Mouse (Mus musculus) hindbrain, embryonic 13.5 days (tissue): Measurements from ENCODE around the gene Mrps18b. TPM values are rescaled to one million over a fixed set of nuclear protein-coding genes. Genes with fewer than 3 reads are reported as not detected.
"Not testable (repeated sequence)": the region's sequence is repeated elsewhere in the genome, so short reads cannot be mapped to it uniquely, and the experiment has no call there.

Source experiments
- ATAC-seq: fragments of 200-750 bp; cut with Nextera tagmentation; 2 replicates; pipeline ENCODE4 v1.8.0; 2017; ENCODE audit warnings: moderate TSS enrichment; ENCODE audit not compliant: low FRiP score
- H3K27ac ChIP-seq: fragments of 300-500 bp; sonication (generic); 2 replicates; pipeline ENCODE4 v1.5.1; 2015; ENCODE audit warnings: inconsistent platforms, mild to moderate bottlenecking, moderate library complexity
- H3K27me3 ChIP-seq: fragments of 300-500 bp; sonication (generic); 2 replicates; pipeline ENCODE4 v1.6.1; 2015; ENCODE audit warnings: mild to moderate bottlenecking, inconsistent platforms
- H3K36me3 ChIP-seq: fragments of 300-500 bp; sonication (generic); 2 replicates; pipeline ENCODE4 v1.6.1; 2015; ENCODE audit warnings: mild to moderate bottlenecking, inconsistent platforms
- H3K4me1 ChIP-seq: fragments of 300-500 bp; sonication (generic); replicated peaks from 2 replicates; pipeline ENCODE4 v1.6.1; 2015; ENCODE audit warnings: inconsistent platforms
- H3K4me2 ChIP-seq: fragments of 300-500 bp; sonication (generic); 2 replicates; pipeline ENCODE4 v1.6.1; 2015; ENCODE audit warnings: inconsistent platforms, mild to moderate bottlenecking, moderate library complexity
- H3K4me3 ChIP-seq: fragments of 300-500 bp; sonication (generic); 2 replicates; pipeline ENCODE4 v1.5.1; 2015; ENCODE audit warnings: mild to moderate bottlenecking, inconsistent platforms
- H3K9ac ChIP-seq: fragments of 300-500 bp; sonication (generic); 2 replicates; pipeline ENCODE4 v1.6.1; 2015; ENCODE audit warnings: mild to moderate bottlenecking, inconsistent platforms
- H3K9me3 ChIP-seq: fragments of 300-500 bp; sonication (generic); 2 replicates; pipeline ENCODE4 v1.6.1; 2016; ENCODE audit warnings: inconsistent platforms
- WGBS: fragments of 180-500 bp; shearing (Covaris S2); methylation state at CpG from one replicate; pipeline ENCODE4 v1.1.7; 2015; 5-methylcytosine and 5-hydroxymethylcytosine counted together
- polyA plus RNA-seq: library from polyadenylated mRNA; unstranded; fragments of >200 nt; fragmentation: Nextera tagmentation; extraction: Ambion mirVana; gene quantifications from 2 replicates; pipeline ENCODE4 v1.2.1, GENCODE M21; 2015

The Mrps18b gene
- 46.8 and 54.7 TPM in 2 replicates for polyA plus RNA-seq

DNA sequence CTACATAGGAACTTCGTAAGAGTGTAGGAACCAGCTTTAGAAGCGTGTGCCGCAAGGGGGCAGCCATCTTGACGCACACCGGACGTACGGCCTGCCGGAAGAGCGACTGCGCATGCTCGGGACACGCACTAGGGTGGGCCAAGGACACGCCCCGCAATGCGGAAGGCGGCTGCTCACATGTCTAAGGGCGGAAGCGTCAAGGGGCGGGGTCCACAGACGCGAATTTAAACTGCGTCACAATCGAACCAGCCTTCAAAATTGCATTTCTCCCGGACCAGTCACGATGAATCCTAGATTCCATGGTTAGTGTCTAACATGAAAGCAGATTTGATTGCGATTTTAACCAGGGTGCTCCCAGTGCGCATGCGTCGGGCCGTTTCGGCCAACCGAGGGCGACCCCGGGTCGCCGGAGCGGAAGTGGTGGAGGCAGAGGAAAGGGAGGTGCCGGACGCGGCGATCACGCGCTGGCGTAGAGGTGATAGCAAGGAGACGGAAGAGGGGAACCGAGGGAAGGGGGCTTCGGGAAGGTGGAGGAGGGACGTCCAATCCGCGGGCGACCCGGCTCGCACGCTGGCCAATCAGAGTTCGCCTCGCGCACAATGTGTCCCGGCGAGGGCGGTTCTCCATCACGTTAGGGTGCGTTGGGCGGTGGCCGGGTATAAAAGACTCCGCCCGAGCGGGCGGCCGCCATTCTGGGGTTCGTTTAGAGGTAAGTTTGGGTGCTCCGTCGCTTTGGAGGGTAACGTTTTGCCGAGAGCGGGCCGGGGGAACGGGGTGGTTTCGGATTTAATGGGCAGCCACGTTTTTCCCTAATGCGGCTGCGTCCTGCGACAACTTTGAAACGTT, at the start of gene Mrps18b, which contains the start of gene Ppp1r10:
Gene Mrps18b (minus strand): TSS at position 93 of the 846 bp plus-strand sequence.
Gene Ppp1r10 (plus strand): TSS at position 138 of the 846 bp plus-strand sequence.
- peak within 1 kb of the TSS; percentile 99 for H3K27ac ChIP-seq
- H3K36me3 ChIP-seq = peaks cover 18% of the 10 kb centered on the region
- H3K9me3 ChIP-seq = no peaks in the 10 kb centered on the region
- WGBS = under 1% methylated on average over 83 of the region's 83 CpGs
- H3K4me1 ChIP-seq = peaks cover 33% of the 10 kb centered on the region
- no peaks in the 10 kb centered on the region for H3K27me3 ChIP-seq
- peak within 1 kb of the TSS; percentile 83 for H3K4me2 ChIP-seq
- peak; percentile 94 for ATAC-seq
- peak within 1 kb of the TSS; percentile 98 for H3K9ac ChIP-seq
- H3K4me3 ChIP-seq = peak within 1 kb of the TSS; percentile 75

DNA sequence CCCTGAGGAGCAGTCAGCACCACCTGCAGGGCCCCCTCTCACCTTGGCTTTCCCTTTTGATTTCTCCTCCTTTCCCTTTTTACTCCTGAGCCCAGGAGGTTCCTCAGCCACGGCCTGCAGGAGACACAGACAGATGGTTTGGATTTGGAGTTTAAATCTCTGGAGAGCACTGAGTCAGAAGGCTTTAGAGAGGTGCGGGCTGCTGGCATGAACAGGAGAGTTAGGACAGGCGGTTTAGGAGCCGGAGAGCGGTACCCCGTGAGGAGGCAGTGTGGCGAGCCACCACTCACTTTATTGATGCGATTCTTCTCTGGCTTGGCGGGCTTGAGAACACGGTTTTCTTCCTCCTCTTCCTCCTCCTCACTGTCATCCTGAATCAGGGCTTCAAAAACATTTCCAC, 47.1 kb upstream of the Mrps18b start:
- H3K36me3 ChIP-seq = peaks cover 82% of the 10 kb centered on the region
- 89% methylated on average over 10 of the region's 10 CpGs for WGBS

DNA sequence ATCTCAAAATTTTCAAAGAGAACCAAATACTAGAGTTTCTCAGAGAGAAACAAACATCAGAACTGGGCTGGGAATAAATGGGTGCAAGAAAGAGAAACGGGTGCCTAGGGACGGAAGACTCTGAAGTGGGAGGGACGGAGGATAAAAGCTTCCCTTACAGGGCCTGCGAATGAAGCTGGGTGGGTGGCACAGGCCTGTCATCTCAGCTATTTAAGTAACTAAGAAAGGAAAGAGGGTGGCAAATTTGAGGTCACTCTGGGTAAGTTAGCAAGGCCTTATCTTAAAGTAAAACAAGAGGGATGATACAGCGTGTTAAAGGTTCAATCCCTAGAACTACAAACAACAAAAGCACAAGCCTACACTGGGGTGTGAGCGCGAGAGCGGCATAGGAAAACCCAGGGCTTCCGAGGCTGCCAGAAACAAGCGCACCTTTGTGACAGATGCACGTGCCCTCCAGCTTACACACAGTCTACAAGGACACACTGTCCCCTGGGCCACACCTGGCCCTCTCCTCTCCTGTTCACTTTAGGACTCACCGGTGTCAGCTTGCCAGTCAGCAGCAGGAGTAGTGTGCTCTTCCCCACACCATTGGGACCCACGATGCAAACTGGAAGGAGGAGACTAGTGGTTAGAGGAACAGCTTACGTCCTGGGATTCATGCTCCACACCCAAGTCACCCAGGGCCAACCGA, 42.5 kb upstream of the Mrps18b start:
- no peak for ATAC-seq
- no peak overlapping the region for H3K4me3 ChIP-seq
- WGBS = 97% methylated on average over 15 of the region's 15 CpGs

More for the DNA sequence above, 47.1 kb upstream of the Mrps18b start:
- Histone ChIP-seq H3K4me3 (no peak overlapping the region), H3K27ac (no peak overlapping the region), H3K27me3 (no peaks in the 10 kb centered on the region), H3K9me3 (no peaks in the 10 kb centered on the region), H3K4me2 (no peak overlapping the region), H3K9ac (no peak overlapping the region), H3K4me1 (peaks cover 10% of the 10 kb centered on the region)
- ATAC-seq = no peak

DNA sequence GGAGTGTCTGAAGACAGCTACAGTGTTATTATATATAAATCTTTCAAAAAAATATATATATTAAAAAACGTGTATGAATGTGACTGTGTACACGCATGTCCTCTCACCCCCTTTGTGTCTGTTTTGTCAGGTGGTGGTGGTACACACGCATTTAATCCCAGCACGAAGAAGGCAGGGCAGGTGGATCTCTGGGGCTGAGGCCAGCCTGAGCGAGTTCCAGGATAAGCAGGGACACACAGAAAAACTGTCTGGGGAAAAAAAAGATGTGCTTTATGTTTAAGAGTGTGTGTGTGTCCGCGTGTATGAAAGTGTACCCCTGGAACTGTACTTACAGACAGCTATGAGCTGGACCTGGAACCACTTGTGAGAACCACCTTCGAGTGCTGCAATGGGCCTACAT, 38.5 kb upstream of the Mrps18b start:
- ATAC-seq = no peak
- H3K36me3 ChIP-seq = peaks cover 49% of the 10 kb centered on the region
- no peaks in the 10 kb centered on the region for H3K27me3 ChIP-seq
- WGBS = 73% methylated on average over 8 of the region's 8 CpGs
- H3K9ac ChIP-seq = no peak overlapping the region
- no peaks in the 10 kb centered on the region for H3K9me3 ChIP-seq
- H3K27ac ChIP-seq = no peak overlapping the region
- H3K4me2 ChIP-seq = no peak overlapping the region
- no peaks in the 10 kb centered on the region for H3K4me1 ChIP-seq
- H3K4me3 ChIP-seq = no peak overlapping the region

More for the DNA sequence above, 42.5 kb upstream of the Mrps18b start:
- no peaks in the 10 kb centered on the region for H3K9me3 ChIP-seq
- H3K27me3 ChIP-seq = no peaks in the 10 kb centered on the region
- no peaks in the 10 kb centered on the region for H3K4me1 ChIP-seq
- no peak overlapping the region for H3K27ac ChIP-seq
- H3K9ac ChIP-seq = no peak overlapping the region
- H3K36me3 ChIP-seq = peaks cover 89% of the 10 kb centered on the region
- H3K4me2 ChIP-seq = no peak overlapping the region

GRCm38 (mm10) chr17:35952559-35952958, 36.4 kb upstream of the Mrps18b start:
- H3K36me3 ChIP-seq = peaks cover 28% of the 10 kb centered on the region
- peak; percentile 45; the same call in 1 of the 2 replicates for ATAC-seq
- not testable (repeated sequence) for H3K9me3 ChIP-seq, H3K4me1 ChIP-seq, H3K4me3 ChIP-seq, H3K4me2 ChIP-seq, H3K9ac ChIP-seq, H3K27me3 ChIP-seq, H3K27ac ChIP-seq
- 87% methylated on average over 3 of the region's 3 CpGs for WGBS

DNA sequence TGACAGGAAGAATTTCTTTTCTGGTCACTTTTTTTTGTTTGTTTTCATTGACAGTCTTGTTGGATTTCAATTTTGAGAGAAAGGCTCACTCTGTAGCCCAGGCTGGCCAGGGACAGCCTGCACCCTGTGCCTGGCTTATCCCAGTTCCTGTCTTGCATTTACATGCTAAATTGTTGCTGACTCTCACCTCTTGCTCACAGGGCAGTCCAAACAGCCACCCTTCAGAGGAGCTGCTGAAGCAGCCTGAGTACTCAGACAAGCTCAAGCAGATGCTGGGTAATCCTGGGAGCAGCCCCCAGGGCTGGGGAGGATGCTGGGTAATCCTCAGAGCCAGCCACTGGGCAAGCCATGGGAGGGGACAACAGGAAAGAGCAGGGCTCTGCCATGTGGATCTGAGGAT, 34.8 kb upstream of the Mrps18b start:
- not testable (repeated sequence) for H3K27ac ChIP-seq, H3K4me1 ChIP-seq, H3K4me2 ChIP-seq, ATAC-seq, H3K9me3 ChIP-seq, H3K4me3 ChIP-seq, H3K27me3 ChIP-seq, H3K9ac ChIP-seq
- peaks cover 12% of the 10 kb centered on the region for H3K36me3 ChIP-seq

GRCm38 (mm10) chr17:35939941-35940340, 23.8 kb upstream of the Mrps18b start:
- Histone ChIP-seq H3K27ac (no peak overlapping the region), H3K36me3 (no peaks in the 10 kb centered on the region), H3K9me3 (no peaks in the 10 kb centered on the region), H3K27me3 (no peaks in the 10 kb centered on the region), H3K9ac (no peak overlapping the region), H3K4me2 (no peak overlapping the region), H3K4me3 (no peak overlapping the region), H3K4me1 (no peaks in the 10 kb centered on the region)
- ATAC-seq = no peak
- WGBS = 66% methylated on average over 1 of the region's 1 CpGs

DNA sequence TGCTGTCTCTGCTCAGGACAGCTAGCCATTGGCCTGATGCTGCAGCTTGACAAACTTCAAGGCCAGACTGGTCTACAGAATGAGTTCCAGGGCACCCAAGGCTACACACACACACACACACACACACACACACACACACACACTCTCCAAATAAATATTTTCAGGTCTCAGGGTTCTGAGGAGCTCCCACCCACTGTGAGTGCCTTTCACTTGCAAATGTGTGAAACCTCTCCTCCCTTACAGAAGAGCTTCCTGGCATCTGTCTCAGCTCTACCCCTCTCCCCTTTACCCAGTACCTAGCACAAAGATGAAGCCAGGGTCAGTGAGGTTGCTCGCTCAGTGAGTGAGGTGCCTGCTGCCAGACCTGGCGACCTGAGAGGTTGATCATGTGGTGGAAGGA, 22.9 kb upstream of the Mrps18b start:
- no peak overlapping the region for H3K27ac ChIP-seq
- H3K4me2 ChIP-seq = no peak overlapping the region
- no peak overlapping the region for H3K9ac ChIP-seq
- no peak overlapping the region for H3K4me3 ChIP-seq
- H3K27me3 ChIP-seq = no peaks in the 10 kb centered on the region
- WGBS = 46% methylated on average over 2 of the region's 2 CpGs
- no peak for ATAC-seq
- no peaks in the 10 kb centered on the region for H3K4me1 ChIP-seq
- H3K9me3 ChIP-seq = no peaks in the 10 kb centered on the region
- H3K36me3 ChIP-seq = no peaks in the 10 kb centered on the region

DNA sequence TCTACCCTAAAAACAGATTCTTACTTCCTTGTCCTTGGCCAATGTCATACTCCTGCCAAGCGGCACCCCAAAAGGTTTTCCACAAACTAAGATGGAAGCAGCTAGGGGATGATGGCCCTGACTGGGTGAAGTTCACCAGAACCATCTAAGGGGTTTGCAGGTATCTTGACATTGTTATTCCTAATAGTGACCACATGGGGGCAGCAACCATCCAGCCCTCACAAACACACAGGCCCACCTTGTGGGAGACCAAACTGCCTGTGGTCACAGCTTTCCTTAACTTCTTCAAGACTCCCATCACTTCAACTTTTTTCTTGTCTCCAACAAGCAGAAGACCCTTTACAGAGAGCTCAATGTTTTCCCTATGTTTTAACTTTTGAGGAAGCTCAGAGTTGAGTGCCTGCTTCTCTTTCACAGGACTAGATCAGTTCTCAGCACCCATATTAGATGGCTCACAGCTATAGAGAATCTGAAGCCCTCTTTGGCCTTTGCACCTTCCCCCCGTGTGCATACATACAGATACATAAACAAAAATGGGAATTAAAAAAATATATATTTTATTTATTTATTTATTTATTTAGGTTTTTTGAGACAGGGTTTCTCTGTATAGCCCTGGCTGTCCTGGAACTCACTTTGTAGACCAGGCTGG, 21.6 kb upstream of the Mrps18b start:
- 39% methylated on average over 2 of the region's 2 CpGs for WGBS
- no peak overlapping the region for H3K9ac ChIP-seq
- no peaks in the 10 kb centered on the region for H3K27me3 ChIP-seq
- H3K4me2 ChIP-seq = no peak overlapping the region
- H3K4me3 ChIP-seq = no peak overlapping the region
- no peak overlapping the region for H3K27ac ChIP-seq
- no peaks in the 10 kb centered on the region for H3K36me3 ChIP-seq
- H3K9me3 ChIP-seq = no peaks in the 10 kb centered on the region
- peak; percentile 66 for ATAC-seq
- no peaks in the 10 kb centered on the region for H3K4me1 ChIP-seq

DNA sequence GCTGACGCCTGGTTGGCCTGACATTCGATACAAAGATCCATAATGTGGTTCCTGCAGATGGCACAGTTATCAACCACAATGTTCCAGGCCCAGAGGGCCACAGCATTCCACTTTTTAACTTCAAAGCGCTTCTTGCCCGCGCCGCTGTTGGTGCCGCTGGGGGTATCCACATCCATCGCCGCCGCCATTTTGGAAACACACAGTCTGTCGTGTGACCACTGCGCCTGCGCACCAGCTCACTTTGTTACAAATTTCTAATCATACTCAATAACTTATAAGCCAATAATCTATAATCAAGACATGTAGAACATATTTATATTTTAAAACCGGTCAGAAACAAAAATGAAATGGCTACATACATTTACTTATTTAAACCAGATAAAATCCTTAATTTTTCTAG, 19.6 kb upstream of the Mrps18b start:
- WGBS = 88% methylated on average over 14 of the region's 14 CpGs

DNA sequence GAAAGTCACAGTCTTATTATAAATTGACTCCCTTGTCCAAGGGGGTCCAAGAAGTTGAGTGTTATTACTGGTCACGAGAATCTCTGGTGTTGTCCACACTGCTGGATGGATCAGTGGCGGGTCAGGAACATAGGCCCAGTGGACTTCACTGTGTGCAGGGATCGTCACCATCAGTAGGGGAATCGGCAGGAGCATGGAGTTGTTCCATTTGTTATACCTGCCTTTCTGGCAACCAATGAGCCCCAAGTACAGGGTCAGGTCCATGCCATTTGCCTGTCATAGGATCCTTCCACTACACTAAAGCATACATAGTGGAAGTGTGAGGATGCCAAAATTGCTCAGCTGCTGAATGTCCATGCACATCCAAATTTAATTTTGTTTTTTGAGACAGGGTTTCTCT, 16.4 kb upstream of the Mrps18b start:
- ATAC-seq = no peak
- H3K4me3 ChIP-seq = no peak overlapping the region
- no peak overlapping the region for H3K9ac ChIP-seq
- H3K4me2 ChIP-seq = no peak overlapping the region
- WGBS = 90% methylated on average over 4 of the region's 4 CpGs
- no peak overlapping the region for H3K27ac ChIP-seq
- H3K4me1 ChIP-seq = no peaks in the 10 kb centered on the region
- peaks cover 38% of the 10 kb centered on the region for H3K36me3 ChIP-seq
- H3K9me3 ChIP-seq = no peaks in the 10 kb centered on the region
- no peaks in the 10 kb centered on the region for H3K27me3 ChIP-seq

More for the DNA sequence above, 19.6 kb upstream of the Mrps18b start:
- H3K9me3 ChIP-seq, H3K27ac ChIP-seq, H3K4me1 ChIP-seq, H3K4me2 ChIP-seq, H3K9ac ChIP-seq, H3K4me3 ChIP-seq, H3K36me3 ChIP-seq, H3K27me3 ChIP-seq, ATAC-seq: not testable (repeated sequence)

DNA sequence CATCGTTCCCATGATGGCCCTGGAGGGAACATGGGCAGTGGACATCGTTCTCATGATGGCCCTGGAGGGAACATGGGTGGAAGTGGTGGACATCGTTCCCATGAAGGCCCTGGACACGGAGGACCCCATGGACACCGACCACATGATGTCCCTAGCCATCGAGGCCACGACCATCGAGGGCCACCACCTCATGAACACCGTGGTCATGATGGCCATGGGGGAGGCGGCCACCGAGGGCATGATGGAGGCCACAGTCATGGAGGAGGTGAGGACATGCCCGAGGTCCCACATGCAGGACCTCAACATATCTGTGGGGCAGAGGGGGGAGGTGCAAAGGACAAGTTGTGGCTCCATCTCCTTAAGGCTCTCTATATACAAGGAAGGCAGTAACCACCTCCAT, 14.4 kb upstream of the Mrps18b start:
- Histone ChIP-seq H3K9me3 (no peaks in the 10 kb centered on the region), H3K4me2 (no peak overlapping the region), H3K27ac (no peak overlapping the region), H3K36me3 (peaks cover 56% of the 10 kb centered on the region), H3K4me1 (no peaks in the 10 kb centered on the region), H3K9ac (no peak overlapping the region), H3K4me3 (no peak overlapping the region), H3K27me3 (no peaks in the 10 kb centered on the region)
- ATAC-seq = 0 out of 2 replicates have a peak, but pooled peaks have one; percentile 11
- 96% methylated on average over 12 of the region's 12 CpGs for WGBS
